Mouse (Mus musculus): Measurements from ENCODE around the gene Grin2d.

The Grin2d gene

DNA sequence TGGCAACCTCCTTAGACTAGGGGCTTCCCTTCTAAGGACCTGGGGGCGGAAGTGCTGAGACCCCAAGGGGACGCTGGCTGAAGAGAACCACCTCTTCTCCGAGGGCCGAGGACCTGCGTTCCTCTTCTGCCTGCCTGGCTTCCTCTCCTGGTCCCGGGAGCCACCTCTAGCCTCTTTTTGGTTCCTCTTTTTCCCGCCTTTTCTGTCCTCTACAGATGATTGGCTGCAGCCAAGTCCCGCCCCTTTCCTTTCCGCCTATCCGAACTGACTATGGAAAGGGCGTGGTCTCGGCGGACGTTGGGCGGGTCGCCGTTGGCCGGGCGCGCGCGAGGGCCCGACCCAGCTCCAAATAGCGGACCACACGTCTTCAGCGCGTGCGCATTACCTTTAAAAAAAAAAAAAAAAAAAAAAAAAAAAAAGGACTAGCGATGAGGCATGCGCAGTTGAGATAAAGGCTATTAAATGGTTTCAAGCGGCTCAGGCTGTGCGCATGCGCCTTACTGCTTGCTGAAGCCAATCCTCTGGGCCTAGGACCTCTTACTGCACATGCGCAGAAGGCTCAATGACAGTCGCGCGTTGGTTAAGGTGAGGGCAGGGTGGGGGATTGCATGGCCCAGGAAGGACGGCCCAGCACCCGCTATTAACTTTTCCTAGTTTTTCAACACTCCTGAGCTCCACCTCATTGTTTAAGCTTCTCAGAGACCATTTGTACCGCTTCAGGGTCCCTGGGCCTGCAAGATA is 18.5 kb upstream of the Grin2d start, which contains the start of the genes Syngr4 and Tmem143:
Gene Syngr4 (minus strand): TSS at position 198 of the 741 bp plus-strand sequence.
Gene Tmem143 (plus strand): TSS at position 425 of the 741 bp plus-strand sequence.
- peak; percentile 97 for DNase-seq

DNA sequence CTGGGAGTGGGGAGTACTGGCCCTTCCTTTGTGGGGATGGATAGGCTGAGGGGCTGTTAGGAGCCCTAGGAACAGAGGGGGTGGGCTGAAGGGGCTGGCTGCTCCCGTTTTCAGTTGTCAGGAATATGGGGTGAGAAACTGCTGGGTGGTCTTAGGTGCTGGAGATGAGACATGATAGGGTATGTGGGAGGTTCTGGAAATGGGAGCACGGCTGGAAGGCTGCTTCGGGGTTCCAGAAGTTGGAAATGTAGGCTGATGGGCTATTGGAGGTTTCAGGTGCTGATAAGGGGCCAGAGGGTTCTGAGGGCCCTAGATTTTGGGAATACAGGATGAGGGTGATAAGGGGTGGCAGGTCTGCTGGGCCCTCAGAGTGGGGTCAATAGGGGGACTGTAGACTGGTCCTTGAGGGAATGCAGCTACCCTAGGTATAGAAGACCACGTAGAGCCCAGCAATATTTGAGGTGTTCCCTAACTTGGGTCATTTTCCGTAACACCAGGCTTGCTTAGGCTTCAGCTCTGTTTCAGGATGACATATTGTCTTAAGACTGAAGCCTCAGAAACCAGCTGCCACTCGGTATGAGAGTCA is 17.8 kb upstream of the Grin2d start:
- no peak for DNase-seq

DNA sequence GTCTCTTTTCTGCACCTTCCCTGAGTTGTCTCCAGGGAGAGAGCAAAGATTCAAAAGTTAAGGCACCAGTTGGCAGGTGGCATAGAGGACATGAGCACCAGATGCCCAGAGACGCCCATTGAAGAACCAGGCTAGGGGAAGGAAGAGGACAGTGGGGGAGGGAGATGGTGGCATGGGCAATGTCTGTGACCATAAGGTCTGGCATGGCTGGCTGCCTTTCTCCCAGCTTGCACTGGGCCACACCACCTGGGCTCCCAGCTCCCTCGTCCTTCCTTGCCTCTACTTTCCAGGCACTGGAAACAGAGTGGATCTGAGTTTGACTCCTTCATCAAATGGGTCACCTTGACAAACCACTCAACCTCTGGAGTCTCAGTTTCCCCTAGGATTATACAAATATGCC is 14.5 kb upstream of the Grin2d start:
- no peak for DNase-seq

DNA sequence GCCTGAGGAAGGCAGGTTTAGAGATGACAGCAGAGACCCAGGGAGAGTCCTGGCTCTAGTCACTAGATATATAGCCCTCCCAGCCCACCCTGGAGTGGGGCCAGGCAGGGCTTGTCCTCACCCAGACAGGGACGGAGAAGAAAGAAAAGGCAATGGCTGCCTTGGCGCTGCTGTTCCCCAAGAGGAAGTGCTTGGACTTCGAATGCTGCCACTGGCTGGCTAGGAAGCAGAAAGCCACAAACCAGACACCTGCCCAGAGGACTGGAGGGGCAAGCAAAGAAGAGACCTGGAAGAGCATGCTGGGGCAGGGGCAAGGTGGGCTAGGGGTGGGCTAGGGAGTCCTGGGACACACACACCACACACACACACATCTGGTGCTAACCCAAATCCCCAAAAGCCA is 9.1 kb upstream of the Grin2d start:
- DNase-seq, result no peak

DNA sequence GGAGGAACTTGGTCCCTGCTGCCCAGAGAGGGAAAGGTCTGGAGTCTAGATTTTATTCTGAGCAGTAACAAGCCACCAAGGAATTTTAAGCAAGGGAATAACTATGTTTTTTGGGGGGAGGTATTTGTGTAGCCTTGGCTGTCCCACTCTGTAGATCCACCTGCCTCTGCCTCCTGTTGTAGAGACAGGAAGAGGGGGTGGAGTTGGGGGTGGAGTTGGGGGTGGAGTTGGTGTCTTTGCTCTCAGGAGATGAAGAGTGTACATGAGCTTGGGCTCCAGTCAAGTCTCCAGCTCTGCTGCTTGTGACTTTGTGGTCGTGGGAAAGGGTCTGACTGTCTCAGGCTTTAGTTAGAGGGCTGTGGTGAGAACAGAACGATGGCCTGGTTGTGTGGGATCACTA is 2.8 kb upstream of the Grin2d start:
- no peak for DNase-seq

DNA sequence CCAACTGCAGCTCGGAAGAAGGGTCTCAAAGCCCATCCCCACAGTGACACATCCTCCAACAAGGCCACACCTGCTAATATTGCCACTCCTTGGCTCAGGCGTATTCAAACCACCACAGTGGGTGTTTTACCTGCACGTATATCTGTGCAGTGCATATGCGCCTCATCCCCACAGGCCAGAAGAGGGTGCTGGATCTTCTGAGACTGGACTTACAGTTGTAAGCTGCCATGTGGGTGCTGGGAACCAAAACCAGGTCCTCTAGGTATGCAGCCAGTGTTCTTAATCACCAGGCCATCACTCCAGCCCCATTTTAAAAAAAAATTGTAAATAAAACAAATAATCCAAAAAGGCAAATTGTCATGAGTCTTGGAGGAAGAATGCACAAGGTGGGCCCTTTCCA is 2.4 kb upstream of the Grin2d start:
- no peak for DNase-seq

DNA sequence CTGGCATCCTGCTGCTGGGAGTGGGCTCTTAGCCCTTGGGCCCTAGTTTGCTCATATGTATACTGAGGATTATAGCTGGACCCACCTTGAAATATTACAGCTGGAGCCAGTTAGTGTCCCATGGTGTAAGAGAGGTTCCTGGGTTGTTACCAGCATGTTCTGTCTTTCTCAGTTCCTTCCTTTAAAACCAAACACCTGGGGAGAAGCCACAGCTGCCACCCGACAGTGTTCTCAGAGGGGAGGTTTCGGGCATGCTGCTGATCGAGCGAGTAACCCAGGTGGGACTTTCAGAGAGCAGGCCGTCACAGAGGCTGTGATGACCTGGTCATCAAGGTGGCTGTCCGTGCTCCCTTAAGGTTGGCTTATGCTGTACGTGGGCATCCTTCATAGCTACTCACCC is 1.3 kb downstream of the Grin2d start:
- DNase-seq, result no peak

DNA sequence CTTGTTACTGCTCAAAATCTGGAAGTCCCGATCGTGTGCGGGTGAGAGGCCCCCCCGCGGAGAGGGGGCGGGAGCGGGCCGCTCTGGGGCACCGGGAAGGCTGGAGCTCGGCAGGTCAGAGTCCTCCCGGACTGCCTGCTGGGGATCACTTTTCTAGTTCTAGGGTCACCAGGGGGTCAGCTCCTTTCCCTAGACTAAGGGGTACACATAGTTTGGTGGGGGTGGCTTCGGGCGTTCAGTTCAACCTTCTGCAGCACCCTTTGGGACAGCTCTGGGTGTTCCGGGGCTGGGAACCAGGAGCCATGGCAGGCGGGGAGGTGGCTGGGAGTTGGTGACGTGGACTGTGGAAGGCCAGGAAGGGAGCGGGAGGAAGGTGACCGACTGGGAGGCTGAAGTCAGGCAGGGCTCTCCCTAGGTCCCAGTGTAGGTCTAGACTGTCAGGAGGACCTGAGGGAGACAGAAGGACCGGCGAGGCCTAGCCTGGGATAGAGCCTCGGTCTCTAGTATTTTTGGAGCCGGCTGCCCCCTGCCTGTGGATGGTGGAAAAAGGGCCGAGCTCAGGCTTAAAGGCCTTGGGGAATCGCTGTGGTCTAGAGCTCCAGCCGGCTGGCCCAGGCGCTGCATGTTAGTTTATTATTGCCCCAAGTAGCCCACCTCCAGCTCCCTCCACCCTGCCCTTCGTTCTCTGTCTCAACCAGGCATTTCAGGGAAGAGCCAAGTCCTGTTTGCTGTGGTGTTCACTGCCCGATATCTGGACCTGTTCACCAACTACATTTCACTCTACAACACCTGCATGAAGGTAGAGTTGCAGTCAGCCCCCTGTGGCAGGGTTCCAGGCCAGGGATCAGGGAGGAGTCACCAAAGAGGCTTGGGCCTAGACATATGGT is 4.9 kb downstream of the Grin2d start:
- peak; percentile 46 for DNase-seq

DNA sequence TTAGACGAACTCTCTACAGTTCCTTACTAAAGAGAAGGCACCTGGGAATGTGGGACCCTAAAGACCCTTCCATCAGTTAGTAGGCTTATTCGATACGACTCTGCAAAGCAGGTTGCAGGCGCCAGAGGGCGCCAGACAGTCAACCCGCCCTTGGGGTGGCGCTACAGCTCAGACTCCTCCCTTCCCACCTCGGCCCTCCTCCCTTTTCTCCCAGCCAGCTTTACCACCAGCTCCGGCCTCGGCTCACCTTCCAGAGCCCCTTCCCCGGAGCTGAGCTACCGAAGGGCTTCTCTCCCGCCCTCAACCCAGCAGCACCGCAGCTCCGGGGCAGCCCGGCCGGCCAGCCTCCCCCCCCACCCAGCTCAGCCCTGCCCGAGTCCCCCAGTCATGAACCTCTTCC is 5.6 kb downstream of the Grin2d start, which contains the start of gene Kdelr1:
Gene Kdelr1 (plus strand): TSS at position 149 of the 400 bp plus-strand sequence.
- DNase-seq, result peak; percentile 88

DNA sequence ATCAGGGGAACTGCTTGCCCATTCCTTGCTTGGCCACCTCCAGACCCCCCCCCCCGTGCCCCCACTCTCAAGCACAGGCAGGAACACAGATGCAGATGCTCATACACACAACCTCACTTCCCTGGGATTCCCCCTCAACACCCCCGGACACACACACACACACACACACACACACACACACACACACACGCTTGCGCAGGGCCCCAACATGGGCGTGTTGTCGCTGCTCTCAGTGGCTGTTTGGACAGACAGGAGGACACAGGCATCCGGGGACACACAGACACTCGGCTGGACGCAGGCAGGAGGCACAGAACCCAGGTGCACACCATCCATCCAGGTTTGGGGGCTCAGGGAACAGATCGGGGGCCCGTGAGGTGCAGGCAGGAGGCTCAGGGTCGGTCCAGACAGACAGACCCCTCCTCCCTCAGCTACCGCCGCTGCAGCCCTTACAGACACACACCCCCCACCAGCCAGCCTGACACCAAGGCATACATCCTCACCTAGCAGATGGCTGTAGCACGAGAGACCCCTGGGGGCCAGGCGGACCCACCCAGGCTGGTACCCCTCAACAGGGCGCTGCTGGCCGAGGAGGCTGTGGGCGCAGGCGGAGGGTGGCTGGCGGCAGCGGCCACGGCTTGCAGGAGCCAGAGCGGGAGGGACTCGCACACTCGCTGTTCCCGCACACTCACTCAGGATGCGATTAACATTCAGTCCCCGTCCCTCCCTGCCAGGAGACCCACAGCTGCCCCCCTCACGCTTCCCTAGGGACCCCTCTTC is 7.7 kb downstream of the Grin2d start:
- DNase-seq, result peak; percentile 44

DNA sequence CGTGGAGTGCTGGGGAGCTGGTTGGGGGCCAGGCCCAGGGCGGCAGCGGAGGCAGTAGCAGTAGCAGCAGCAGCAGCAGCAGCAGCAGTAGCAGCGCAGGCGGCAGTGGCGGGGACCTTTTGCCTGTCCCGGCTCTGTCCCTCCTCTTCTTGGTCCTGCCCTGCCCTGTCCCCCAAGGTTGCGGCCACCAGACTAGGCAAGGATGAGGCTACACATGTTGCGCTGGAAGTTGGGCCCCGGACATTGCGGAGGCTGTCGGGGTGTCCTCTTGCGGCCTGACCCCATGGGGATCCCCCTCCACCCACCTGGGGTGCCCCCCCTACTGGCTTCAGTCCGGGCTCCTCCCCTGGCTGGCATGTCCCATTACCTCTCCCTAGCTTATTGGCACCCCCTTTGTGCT is 8.4 kb downstream of the Grin2d start:
- no peak for DNase-seq

DNA sequence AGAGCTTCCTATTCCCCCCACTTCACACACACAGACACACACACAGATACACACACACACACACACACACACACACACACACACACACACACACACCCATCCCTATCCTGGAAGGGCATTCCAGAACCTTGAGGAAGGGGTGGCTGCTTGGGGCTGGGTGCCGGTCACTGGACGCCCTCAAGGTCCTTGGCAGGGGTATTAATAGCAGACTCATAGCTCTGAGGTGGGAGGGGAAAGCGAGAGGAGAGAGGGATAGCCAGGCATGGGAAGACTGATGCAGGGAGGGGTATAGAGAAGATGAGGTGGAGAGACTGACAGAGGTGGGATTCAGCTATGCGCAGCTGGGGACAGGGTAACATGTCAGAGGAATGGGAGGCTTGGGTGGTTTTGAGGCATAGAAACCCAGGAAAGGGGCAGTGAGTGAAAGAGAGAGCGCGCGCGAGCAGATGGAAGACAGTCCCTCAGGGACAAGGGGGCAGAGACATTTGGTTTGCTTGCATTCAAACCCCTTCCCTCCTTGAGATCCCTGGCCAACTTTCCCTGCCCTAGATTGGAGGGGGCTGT is 9.0 kb downstream of the Grin2d start:
- DNase-seq, result no peak

DNA sequence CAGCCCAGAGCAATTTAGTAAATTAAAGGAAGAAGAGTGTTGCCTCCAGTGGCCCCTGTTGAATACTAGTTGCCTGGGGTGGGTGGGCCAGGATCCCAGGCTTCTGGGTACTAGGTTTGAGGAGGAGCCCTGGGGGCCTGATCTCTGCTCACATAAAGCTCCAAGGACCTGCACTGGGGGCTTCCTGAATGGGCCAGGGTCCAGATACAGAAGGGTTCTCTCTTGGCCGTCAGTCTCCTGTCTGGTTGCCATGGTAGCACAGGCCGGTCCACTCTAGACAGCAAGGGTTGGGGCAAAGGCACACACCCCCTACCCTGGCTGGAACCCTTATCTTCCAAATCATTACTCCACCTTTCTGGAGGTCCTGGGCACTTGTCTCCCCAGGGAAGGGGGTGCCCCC is 10.3 kb downstream of the Grin2d start:
- no peak for DNase-seq

DNA sequence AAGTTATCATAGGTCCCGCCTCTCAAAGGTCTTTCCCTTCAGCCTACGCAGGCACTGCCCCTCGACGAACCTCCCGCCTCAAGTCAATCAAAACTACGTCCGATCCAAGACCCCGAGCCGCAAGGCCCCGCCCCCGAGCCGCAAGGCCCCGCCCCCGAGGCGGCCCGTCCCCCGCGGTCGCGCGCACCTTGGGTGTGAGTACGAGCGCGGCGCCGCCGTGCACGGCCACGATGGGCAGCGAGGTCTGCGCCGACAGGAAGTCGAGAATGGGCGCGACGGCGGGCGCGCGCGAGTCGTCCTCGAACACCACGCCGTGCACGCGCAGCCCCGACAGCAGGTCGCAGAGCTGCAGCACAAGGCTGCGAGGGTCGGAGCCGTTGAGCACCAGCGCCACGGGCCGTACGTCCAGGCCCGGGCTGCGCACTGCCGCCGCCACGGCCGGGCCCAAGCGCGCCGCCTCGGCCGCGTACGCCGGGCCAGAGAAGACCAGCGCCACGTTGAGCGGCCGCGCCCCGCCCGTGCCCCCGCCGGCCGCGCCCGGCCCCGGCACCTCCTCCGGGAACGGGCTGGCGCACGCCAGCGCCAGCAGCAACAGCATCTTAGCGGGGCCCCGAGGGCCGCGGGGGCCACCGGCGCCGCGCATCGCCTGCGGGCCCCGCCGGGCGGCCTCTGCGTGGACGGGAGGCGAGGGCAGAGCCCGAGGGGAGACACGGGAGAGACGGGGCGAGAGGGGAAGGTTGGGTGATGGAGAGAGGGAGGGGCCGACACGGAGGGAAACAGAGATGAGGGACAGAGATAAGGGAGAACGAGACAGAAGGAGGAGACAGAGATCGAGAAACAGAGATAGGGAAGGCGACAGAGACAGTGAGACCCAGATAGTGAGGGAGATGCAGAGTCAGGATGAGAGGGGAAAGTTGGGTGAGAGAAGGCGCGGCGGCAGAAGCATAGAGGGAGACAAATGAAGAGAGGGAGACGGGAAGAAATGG is 12.0 kb downstream of the Grin2d start:
- DNase-seq, result peak; percentile 91

DNA sequence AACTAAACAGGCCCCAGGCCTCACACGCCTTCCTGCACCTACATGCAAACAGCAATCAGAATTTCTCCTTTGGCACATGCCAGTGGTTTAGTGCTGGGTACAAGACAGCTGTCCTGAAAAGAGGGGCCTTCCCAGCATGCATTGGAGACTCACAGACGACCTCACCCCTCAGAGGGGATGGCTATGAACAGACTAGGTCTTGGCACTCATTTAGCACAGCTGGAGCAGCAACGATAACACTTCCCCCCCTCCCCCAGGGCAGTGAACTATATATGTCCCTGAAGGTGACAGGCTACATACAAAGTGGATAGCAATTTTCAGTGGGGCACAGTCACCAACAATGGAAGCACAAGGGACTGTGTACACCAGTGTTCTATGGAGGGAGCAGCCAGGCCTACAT is 13.7 kb downstream of the Grin2d start:
- no peak for DNase-seq

DNA sequence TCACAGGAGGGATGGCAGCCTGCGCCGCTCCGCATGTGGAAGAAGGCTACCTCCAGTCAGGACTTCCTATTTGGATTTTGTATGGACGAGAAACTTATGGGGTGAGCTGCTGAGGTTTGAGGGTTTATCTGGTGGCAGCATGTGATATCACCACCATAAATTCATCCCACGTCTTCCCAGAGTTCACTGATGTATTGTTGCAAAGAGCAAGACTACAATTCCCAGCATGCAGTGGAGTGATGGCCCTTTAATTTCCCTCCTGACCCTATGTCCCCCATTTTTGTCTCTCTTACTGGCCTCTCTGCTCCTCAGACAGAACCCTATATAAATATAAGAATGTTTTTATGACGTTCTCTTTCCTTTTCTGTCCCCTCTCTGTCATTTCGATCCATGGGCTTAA is 15.4 kb downstream of the Grin2d start:
- no peak for DNase-seq

DNA sequence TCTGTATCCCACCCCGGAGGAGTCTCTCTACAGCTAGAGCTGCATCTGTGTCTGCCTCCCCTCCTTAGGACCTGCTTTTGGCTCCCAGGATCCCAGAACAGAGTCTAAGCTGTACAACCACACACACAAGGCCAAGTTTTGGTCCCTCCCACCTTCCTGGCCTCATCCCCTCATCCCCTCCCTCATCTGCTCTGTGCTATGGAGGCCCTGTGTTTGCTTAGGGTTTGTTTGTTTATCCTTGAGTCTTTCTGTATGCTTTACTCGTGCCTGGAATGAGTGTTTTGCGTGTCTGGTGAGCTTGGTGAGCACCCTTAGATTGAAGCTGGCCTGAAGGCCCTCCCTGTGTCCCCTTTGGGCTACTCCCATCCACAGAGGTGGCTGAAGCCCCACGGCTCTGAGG is 19.2 kb downstream of the Grin2d start:
- no peak for DNase-seq

DNA sequence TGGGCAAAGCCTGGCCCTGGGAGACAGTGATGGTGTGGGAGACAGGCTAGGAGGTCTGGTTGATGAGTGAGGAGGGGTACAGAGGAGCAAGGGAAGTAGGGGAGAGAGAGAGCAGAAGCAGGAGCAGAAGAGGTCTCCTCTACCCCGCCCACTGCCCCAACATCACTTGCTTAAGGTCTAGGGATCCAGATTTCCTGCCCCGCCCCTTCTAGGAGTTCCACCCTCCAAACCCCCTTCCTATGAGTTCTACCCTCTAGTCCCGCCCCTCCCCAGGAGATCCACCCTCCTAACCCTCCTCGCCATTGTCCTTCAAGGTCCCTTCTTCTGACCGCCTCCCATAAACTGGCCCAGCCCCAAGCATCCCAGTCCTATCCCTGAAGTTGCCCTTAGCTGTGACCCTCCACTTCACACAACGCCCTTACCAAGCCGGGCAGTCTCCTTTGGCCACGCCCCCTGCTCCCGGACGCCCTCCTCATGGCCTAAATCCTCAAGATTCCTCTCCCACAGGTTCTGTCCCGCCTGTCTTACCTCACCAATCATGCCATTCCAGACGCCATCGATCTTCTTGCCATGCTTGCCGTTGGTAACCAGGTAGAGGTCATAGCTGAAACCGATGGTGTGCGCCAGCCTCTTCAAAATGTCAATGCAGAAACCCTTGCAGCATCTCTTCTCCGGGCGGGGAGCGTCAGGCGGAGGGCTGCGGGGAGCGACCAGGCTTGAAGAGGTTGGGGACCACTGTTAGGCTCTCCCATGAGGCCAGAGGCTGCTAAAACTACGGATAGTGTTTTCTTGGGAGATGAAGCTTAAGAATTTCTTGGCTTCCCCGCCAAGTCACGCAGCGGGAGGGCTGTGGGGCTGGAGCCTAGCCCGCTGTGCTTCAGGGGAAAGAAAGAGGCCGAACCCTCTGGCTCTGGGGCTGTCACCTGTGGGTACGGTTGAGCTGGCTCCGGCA is 21.0 kb downstream of the Grin2d start:
- no peak for DNase-seq

DNA sequence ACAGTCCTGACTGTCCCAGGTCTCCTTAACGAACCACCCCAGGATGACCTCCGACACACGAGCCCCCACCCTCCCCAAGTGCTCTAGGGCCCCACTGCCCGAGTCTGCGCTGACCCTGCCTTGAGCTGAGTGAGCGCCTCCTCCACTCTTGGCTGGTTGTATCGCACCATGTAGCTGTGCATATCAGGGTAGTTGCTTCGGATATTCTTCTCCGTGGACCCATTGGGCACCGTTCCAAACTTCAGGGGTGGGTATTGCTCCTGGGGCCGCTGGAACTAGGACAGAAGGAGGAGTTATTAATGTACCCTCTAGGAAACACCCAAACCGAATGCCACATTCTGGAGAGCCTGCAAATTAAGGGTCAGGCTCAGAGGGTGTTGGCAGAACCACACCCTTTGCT is 25.1 kb downstream of the Grin2d start:
- no peak for DNase-seq

DNA sequence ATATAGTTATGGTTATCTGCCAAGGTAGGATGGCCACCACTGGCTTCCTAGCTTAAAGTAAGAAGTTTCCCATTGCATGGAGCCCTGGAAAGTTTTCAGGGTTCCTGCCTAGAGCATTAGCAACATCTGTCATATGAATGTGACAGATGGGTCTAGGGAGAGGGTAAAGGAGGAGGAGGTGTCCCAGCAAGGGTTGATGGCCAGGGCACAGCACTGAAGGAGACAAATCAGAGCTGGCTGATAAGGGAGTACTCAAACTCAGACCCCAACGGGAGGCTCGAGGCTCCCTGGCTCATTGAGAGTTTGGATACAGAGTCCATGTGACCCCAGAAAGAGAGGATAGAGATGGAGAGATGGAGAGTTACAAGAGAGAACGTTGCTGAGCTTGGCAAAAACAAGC is 27.5 kb downstream of the Grin2d start:
- no peak for DNase-seq
